Mouse (Mus musculus) embryonic stem cell, embryonic (primary cell): ENCODE measurements at regions not wholly inside any gene's neighbourhood (a gene's known extent, or its start where the extent isn't known, plus 50 kb on each side); places are given as distances from the start of the nearest gene placed in this dataset.

Source experiments
- CTCF ChIA-PET, 4 experiments: fragments of 300-600 bp in 2 of 4; fragments of 350-600 bp in 2 of 4; sonication (Branson Sonifier 250); formaldehyde crosslinking; loops; one replicate each; lab custom pipeline; 2022; ENCODE audit warnings: inconsistent platforms in 2 of 4; lab: Charles Lee
- POLR2A ChIA-PET, 4 experiments: fragments of 300-600 bp in 2 of 4; fragments of 350-600 bp in 2 of 4; sonication (Branson Sonifier 250); formaldehyde crosslinking; loops; one replicate each; lab custom pipeline; 2022; ENCODE audit warnings: antibody characterized with exemption in 4 of 4, inconsistent platforms in 1 of 4; lab: Charles Lee

DNA sequence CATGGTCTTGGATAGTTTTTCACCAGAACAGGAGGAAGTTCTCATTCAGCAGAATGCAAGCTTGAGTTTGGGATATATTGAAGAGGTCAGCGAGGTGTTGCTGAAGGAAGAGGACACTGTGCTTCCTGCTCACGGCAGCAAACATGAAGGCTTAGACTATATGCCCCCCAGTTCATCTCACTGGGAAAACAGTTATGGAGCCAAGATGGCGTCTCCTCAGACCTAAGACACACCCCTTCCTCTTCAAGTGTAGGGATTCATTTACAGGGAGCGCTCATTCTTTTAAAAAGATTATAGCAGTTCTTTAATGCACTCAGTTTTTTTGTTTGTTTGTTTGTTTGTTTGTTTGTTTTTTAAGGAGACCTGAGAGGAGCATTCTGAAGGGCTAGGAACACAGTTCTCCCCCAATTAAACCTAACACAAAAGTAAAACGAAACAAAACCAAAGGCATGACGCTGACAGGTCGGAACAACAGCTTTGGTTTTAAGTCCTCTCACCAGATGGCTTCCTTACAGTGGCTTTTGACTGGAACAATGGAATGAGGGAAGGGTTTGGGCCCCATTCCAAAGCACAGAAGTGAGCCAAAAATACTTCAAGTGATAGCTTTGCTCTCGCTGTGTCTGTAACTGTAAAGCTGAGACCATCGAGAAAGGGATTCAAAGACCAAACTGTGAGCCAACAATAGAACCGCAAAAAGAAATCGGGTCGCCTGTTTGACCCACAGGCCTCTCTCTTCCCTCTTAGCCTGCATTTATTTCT lies 99.5 kb upstream of the Tmem150c start:
- POLR2A ChIA-PET, result no interaction called here
- CTCF ChIA-PET, result interaction anchor here in 2 of 4 experiments (1.1 to 1.6 kb wide), 3 partner anchors 9 to 86 kb away, joined by 3 to 4 read pairs (median 3); no protein-coding TSS in a partner anchor

DNA sequence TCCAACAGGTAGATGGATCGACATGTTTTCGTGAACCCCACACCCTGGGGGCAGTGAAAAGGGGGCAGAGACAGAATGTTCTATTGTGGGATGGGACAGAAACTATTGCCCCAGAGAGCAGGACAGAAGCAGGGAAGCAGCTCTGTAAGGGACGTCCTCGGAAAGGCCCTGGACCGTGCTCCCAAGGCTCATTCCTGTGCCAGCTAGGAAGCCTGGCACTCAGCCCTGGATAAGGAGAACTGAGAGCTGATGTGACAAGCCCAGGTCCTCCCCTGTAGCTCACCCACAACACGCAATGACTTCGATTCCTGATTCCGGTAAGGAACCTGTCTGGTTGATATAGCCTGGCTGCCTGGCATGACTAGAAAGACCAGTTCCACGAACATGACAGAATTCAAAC lies 95.7 kb upstream of the Tmem150c start:
- CTCF ChIA-PET, result interaction anchor here in 2 of 4 experiments (0.6 to 1.5 kb wide), 3 partner anchors 14 to 578 kb away, joined by 3 to 4 read pairs (median 4); no protein-coding TSS in a partner anchor
- POLR2A ChIA-PET, result no interaction called here

- POLR2A ChIA-PET, result no interaction called here
Observed at GRCm38 (mm10) chr5:100252036-100252435, 92.4 kb upstream of the Tmem150c start.

DNA sequence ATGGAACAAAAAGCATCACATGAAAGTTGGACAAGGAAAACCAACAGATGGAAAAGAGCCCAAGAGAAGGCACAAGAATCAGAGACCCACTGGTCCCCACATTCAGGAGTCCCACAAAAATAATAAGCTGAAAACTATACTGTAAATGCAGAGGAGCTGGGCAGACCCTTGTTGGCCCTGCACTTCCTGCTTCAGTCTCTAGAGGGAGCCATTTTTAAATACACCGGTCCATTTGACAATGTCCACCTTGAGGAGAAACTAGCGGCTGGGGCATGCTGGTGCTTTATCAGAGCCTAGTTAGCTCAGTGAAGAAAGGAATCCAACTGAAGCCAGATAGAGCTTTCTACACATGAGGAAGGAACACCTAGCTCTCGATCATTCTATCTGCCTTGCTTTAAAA lies 90.1 kb upstream of the Tmem150c start:
- ChIA-PET POLR2A (interaction anchor here in 2 of 4 experiments (0.6 to 1.2 kb wide), 7 partner anchors 72 to 783 kb away, joined by 3 to 11 read pairs (median 4); partner anchors contain the start of gene Vamp9 (in 1 of the 2)), CTCF (interaction anchor here (0.6 to 2.0 kb wide), 27 partner anchors 9 to 537 kb away, joined by 3 to 14 read pairs (median 4); no protein-coding TSS in a partner anchor)

More at GRCm38 (mm10) chr5:100252036-100252435, 92.4 kb upstream of the Tmem150c start:
- CTCF ChIA-PET, result no interaction called here

DNA sequence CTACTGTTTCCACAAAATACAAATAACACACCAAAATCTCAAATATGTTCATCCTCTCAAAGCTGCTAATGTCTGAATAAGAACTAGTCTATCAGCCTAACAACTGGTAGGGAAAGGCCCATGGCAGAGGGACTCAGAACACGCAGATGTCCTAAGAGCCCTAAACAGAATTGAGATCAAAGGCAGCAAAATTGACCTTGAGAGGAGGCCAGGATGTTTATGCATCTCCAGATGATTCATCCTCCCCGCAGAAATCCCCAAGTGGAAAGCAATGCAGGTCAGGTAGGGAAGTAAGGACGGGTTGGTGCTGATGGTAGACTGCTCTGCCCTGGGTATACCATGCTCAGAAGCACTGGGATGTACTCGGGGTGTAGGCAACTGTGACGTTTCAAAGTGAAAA lies 89.0 kb upstream of the Tmem150c start:
- ChIA-PET CTCF (interaction anchor here in 2 of 4 experiments (0.8 to 2.0 kb wide), 8 partner anchors 8 to 69 kb away, joined by 3 to 13 read pairs (median 4); no protein-coding TSS in a partner anchor), POLR2A (interaction anchor here in 1 of 4 experiments (0.9 kb wide), 1 partner anchor 95 kb away, joined by 4 read pairs; no protein-coding TSS in a partner anchor)

- ChIA-PET CTCF (no interaction called here), POLR2A (no interaction called here)
Observed at GRCm38 (mm10) chr5:100246709-100247108, 87.1 kb upstream of the Tmem150c start.

- ChIA-PET CTCF (no interaction called here), POLR2A (interaction anchor here in 1 of 4 experiments (0.6 kb wide), 1 partner anchor 12 kb away, joined by 13 read pairs; no protein-coding TSS in a partner anchor)
Observed at GRCm38 (mm10) chr5:100244811-100245210, 85.2 kb upstream of the Tmem150c start.

DNA sequence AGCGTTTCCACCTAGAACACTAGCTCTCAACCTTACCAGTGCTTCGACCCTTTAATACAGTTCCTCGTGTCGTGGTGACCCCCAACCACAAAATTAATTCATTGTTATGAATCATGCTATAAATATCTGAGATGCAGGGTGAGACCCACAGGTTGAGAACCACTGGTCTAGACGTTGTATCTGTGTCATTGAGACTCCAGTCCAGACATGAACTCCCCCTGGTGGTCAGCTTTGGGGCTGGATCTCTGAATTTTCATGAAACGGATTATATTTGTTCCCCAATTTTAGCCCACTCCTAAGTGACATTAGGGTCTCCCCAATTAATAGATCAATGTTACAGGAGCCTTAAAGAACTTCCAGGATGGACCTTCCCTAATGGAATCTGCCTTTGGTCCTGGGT lies 81.3 kb upstream of the Tmem150c start:
- POLR2A ChIA-PET, result interaction anchor here in 1 of 4 experiments (0.7 to 1.3 kb wide), 2 partner anchors 189 to 277 kb away, joined by 3 to 4 read pairs; no protein-coding TSS in a partner anchor

DNA sequence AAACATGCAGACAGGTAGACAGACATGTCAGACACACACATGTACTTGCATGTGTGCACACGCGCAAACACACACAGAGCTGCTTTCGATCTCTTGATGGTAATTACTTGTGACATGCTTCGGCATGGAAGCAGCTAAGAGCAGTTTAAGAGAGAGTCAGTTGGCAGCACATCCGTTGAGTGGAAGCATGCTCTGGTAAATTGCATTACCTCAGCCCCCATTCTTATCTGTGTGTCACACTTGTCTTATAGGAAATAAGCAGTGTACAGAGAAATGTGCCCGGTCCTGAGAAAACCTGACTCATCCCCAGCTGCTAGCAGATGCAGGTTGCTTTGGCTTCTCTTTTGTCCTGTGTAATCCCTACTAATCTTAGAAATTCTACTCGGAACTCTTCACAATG lies 80.0 kb upstream of the Tmem150c start:
- POLR2A ChIA-PET, result interaction anchor here in 2 of 4 experiments (0.6 to 1.3 kb wide), 2 partner anchors 9 to 187 kb away, joined by 3 to 4 read pairs; no protein-coding TSS in a partner anchor
- CTCF ChIA-PET, result interaction anchor here in 3 of 4 experiments (0.6 to 2.1 kb wide), 7 partner anchors 10 to 298 kb away, joined by 3 to 8 read pairs (median 5); no protein-coding TSS in a partner anchor

More for the DNA sequence above, 81.3 kb upstream of the Tmem150c start:
- CTCF ChIA-PET, result interaction anchor here (0.7 to 2.1 kb wide), 8 partner anchors 9 to 666 kb away, joined by 3 to 13 read pairs (median 6); no protein-coding TSS in a partner anchor

DNA sequence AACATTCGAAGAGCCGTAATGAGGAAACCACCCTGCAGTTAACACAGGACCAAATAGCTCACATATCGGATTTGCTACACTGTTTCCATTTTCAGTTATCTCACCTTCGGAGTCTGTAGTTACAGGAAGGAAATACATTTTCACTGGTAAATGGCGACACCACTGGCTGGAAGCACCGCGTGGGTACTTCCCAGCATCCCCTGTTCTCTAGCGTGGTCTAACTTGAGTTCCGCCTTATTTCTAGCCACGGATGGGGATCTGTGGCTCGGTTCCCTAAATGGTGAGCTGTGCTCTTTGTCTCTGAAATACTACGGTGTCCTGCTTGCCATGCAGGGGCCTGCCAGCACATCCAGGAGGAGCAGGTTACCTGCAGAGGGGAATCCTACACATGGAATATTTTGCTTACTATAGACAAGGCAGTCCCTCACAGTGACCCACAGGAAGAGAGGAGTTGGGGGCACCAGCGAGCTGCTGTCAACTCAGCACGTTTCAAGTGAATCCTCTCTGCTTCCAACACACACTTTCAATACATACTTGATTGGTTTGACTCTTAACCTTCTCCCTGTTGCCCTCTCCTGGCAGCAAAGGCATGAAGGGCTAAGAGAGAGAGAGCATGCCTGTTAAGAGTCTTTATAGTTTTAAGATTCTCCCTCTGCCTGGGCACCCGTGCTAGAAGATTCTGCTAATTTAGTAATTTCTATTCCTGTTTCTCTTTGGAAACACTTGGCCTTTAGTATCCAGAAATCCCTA lies 78.9 kb upstream of the Tmem150c start:
- CTCF ChIA-PET, result interaction anchor here in 2 of 4 experiments (1.2 to 1.3 kb wide), 2 partner anchors 11 to 229 kb away, joined by 3 to 4 read pairs; no protein-coding TSS in a partner anchor
- POLR2A ChIA-PET, result interaction anchor here in 1 of 4 experiments (0.8 kb wide), 1 partner anchor 24 kb away, joined by 3 read pairs; no protein-coding TSS in a partner anchor

DNA sequence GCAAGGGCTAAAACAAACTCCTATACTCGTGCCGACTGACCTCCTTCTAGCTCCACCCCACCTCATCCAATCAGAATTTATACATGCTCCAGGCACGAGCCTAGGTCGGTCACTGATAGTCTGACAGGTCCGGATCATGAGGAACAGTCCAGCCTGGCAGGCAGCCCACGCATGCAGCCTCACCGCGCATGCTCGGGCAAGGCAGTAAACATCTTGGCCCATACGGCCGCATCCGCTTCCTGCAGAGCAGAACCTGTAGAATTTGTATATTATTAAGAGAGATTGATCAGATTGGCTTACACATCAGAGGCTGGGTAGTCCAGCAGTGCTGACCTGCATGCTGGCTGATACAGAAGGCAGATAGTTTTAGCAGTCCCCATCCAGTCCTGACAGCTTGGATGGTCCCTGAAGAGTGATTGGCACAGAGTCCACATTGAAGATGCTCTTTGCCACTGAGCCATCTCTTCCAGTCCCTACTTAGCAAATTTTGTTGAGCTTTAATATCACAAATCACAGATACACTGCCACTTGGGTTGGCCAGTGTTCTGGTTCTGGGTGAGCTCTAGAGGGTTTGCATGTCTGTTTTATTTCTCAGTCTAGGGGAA lies 78.2 kb upstream of the Tmem150c start:
- POLR2A ChIA-PET, result no interaction called here
- CTCF ChIA-PET, result interaction anchor here in 2 of 4 experiments (1.2 to 1.3 kb wide), 2 partner anchors 12 to 229 kb away, joined by 3 to 4 read pairs; no protein-coding TSS in a partner anchor

- ChIA-PET CTCF (no interaction called here), POLR2A (no interaction called here)
Observed at GRCm38 (mm10) chr5:100236277-100236676, 76.7 kb upstream of the Tmem150c start.

- POLR2A ChIA-PET, result interaction anchor here in 1 of 4 experiments (0.7 kb wide), 1 partner anchor 134 kb away, joined by 4 read pairs; no protein-coding TSS in a partner anchor
- CTCF ChIA-PET, result interaction anchor here in 1 of 4 experiments (0.7 kb wide), 1 partner anchor 38 kb away, joined by 3 read pairs; no protein-coding TSS in a partner anchor
Observed at GRCm38 (mm10) chr5:100232076-100232475, 72.5 kb upstream of the Tmem150c start.

- ChIA-PET CTCF (interaction anchor here in 1 of 4 experiments (0.7 kb wide), 1 partner anchor 38 kb away, joined by 3 read pairs; no protein-coding TSS in a partner anchor), POLR2A (no interaction called here)
Observed at GRCm38 (mm10) chr5:100231574-100231973, 72.0 kb upstream of the Tmem150c start.

DNA sequence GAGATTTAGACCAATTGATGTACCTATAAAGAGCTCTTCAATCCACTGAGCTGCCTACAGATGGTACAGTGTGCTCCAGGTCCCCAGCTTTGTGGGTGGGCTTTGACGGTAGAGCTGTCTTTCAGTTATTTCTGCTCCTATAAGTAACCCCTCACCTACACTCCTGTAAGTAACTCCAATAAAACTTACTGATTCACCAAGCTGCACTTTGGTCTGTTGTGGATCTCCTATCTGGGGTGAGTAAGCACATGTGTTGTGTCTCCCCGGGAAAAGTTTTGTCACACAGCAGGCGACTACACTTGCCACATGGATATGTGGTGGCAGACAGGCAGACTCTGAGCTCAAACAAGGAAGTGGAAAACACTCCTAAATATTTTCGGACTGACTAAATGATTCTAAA lies 70.4 kb upstream of the Tmem150c start:
- ChIA-PET POLR2A (interaction anchor here in 1 of 4 experiments (0.6 kb wide), 1 partner anchor 729 kb away, joined by 3 read pairs; no protein-coding TSS in a partner anchor), CTCF (interaction anchor here in 2 of 4 experiments (1.2 kb wide), 2 partner anchors 19 kb away, joined by 3 to 5 read pairs; no protein-coding TSS in a partner anchor)

- ChIA-PET POLR2A (no interaction called here), CTCF (interaction anchor here in 1 of 4 experiments (0.5 kb wide), 1 partner anchor 150 kb away, joined by 3 read pairs; no protein-coding TSS in a partner anchor)
Observed at GRCm38 (mm10) chr5:100227888-100228287, 68.3 kb upstream of the Tmem150c start.

- ChIA-PET CTCF (interaction anchor here in 1 of 4 experiments (1.3 kb wide), 1 partner anchor 23 kb away, joined by 4 read pairs; no protein-coding TSS in a partner anchor), POLR2A (interaction anchor here in 1 of 4 experiments (1.0 kb wide), 1 partner anchor 92 kb away, joined by 3 read pairs; no protein-coding TSS in a partner anchor)
Observed at GRCm38 (mm10) chr5:100226571-100227235, 67.1 kb upstream of the Tmem150c start.
